Mouse (Mus musculus): Measurements from ENCODE around the gene Armh3.

- TF ChIP-seq CTCF (conservative IDR thresholded peaks at IDR 0.05 in 1 of 2, IDR thresholded peaks at IDR 0.05 in 1 of 2; ENCODE audit: low read depth in 2 of 2, low read length in 2 of 2) = no peak
- no peak for TF ChIP-seq MYC (IDR thresholded peaks at IDR 0.05; ENCODE audit: low read depth, low read length)
- TF ChIP-seq POLR2A (IDR thresholded peaks at IDR 0.05; ENCODE audit: low read depth, low read length) = no peak
- TF ChIP-seq USF1 (IDR thresholded peaks at IDR 0.05; ENCODE audit: low read depth, low read length) = no peak
- no peak for TF ChIP-seq USF2 (conservative IDR thresholded peaks at IDR 0.05; ENCODE audit: low read depth, low read length)
- no peak for TF ChIP-seq ZMIZ1 (IDR thresholded peaks at IDR 0.05; ENCODE audit: low read depth, low read length)
- TF ChIP-seq TBP (conservative IDR thresholded peaks at IDR 0.05; ENCODE audit: low read depth, low read length) = no peak
- TF ChIP-seq BHLHE40 (IDR thresholded peaks at IDR 0.05; ENCODE audit: low read depth, low read length) = no peak
- no peak for TF ChIP-seq TCF12 (IDR thresholded peaks at IDR 0.05; ENCODE audit: low read depth, low read length)
- no peak for TF ChIP-seq E2F4 (IDR thresholded peaks at IDR 0.05; ENCODE audit: insufficient replicate concordance, low read depth, low read length)
- TF ChIP-seq EP300 (IDR thresholded peaks at IDR 0.05; ENCODE audit: low read length) = no peak
- TF ChIP-seq MAZ (IDR thresholded peaks at IDR 0.05; ENCODE audit: low read depth, low read length) = no peak
These were observed 176.5 kb downstream of the Armh3 start for GRCm38 (mm10) chr19:45821832-45822231.

Data from CH12.LX (cell line).